Mouse (Mus musculus): ENCODE data around the gene C4bp. TPM values are rescaled to one million over a fixed set of nuclear protein-coding genes. Genes with fewer than 3 reads are reported as not detected.
"Not testable (repeated sequence)": the region's sequence is repeated elsewhere in the genome, so short reads cannot be mapped to it uniquely, and the experiment has no call there.

The C4bp gene
- polyA plus RNA-seq (2016; fragmentation: Nextera tagmentation; extraction: Ambion mirVana): not detected in 2 replicates

DNA sequence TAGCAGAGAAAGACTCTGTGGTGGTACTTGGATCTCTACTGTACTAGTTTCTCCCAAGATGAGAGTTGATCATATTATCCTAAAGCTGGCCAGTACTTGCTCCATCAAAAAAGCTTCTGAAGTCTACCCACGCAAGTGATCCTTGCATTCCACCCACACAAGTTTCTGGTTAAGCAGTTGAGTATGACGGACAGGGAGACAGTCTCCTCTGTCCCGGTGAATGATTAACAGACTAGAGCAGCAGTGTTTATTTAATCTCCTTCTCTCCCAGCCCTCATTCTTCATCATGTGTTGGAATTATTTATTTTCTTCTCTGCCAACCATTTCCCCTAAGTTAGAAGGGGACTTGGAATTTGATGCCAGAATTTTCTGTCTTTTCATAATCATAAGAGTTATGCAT lies at the start of gene C4bp:
Gene C4bp, minus strand, starts transcription at position 179 of the 400 bp plus-strand sequence.
- Histone ChIP-seq H3K27me3 (ENCODE audit: insufficient read depth, poor library complexity, severe bottlenecking) (no peaks in the 10 kb centered on the region), H3K36me3 (no peaks in the 10 kb centered on the region), H3K9me3 (no peaks in the 10 kb centered on the region), H3K4me1 (replicated peaks) (no peaks in the 10 kb centered on the region), H3K4me3 (no peak within 1 kb of the TSS), H3K27ac (no peak within 1 kb of the TSS)
- 80% methylated on average over 3 of the region's 3 CpGs for WGBS
- no peak for DNase-seq (ENCODE audit: low spot score)

DNA sequence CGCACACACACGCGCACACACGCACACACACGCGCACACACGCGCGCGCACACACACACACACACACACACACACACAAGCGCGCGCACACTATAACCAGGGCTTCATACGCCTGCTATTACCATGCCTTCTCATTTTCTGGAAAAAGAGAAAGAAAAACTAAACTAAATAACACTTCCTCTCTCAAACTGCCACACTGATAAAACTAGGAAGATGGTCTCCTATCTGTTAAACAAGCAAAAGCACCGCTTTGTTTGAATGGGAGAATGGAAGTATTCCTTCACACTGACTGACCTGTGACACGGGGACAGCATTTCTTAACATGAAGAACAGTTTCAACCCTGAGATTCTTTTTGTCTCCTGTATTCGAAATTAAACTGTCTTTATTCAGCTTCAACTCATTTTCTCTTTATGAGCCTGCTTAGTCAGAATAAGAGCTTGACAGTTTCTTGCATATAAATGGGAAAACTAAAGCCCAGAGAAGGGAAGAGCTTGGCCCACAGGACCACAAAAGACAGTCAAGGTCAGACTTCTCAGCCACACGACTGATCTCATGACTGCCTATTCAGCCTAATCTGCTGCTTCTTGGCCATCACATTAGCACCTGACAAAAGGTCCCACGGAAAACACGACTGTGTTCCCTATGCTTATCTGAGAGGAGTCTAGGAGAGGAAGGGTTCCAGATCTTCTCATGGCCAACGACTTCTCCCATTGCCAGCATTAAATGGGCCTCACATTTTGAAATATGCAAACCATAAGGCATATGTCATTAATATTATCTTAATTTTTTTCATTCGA lies 49.0 kb upstream of the C4bp start:
- Histone ChIP-seq H3K9me3 (no peaks in the 10 kb centered on the region), H3K27me3 (ENCODE audit: insufficient read depth, poor library complexity, severe bottlenecking) (peaks cover 14% of the 10 kb centered on the region), H3K4me1 (replicated peaks) (peaks cover 8% of the 10 kb centered on the region; the same call in 1 of the 2 replicates), H3K36me3 (peaks cover 15% of the 10 kb centered on the region), H3K4me3 (no peak overlapping the region), H3K27ac (no peak overlapping the region)
- DNase-seq (ENCODE audit: low spot score): no peak
- WGBS: 92% methylated on average over 22 of the region's 22 CpGs

DNA sequence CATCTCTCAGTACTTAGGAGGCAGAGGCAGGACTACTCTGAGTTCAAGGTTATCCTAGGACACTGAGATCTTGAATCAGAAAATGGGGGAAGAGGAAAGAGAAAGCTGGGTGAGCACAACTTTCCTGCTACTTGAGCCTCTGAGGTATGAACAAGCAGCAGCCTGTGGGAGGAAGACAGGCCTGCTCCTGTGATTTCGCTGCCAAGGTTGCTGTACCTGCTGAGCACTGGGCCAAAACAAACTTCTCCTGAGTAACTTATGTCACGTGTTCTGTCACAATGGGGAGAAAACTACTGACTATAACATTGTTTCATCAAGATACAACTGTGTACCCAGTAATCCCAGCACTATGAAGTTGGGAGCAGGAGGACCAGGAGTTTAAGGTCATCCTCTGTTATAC lies 42.2 kb upstream of the C4bp start:
- Histone ChIP-seq H3K27me3 (ENCODE audit: insufficient read depth, poor library complexity, severe bottlenecking) (no peaks in the 10 kb centered on the region), H3K4me1 (replicated peaks) (no peaks in the 10 kb centered on the region), H3K27ac (no peak overlapping the region), H3K9me3 (no peaks in the 10 kb centered on the region), H3K4me3 (no peak overlapping the region), H3K36me3 (peaks cover 56% of the 10 kb centered on the region)
- DNase-seq (ENCODE audit: low spot score): no peak
- 88% methylated on average over 2 of the region's 2 CpGs for WGBS

DNA sequence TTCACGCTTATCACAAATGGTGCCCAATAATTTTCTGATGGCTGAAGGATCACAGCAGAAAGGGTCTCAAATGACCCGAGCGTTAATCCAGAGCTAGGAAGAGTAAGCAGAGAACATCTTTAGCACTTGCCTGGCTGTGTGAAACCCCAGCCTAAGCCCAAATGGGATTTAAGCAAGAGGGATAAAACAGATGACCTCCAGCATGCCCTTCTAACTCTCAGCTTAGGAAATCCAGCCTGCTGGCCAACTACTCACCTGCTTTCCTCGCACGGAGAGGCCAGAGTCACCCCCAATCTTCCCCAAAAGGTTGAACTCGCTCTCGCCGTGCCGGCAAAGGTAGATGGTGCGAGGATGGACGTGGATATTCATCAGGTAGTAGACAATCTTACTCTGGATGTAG lies 40.5 kb upstream of the C4bp start:
- no peaks in the 10 kb centered on the region for H3K9me3 ChIP-seq
- no peaks in the 10 kb centered on the region for H3K27me3 ChIP-seq (ENCODE audit: insufficient read depth, poor library complexity, severe bottlenecking)
- 94% methylated on average over 11 of the region's 11 CpGs for WGBS
- DNase-seq (ENCODE audit: low spot score): no peak
- H3K36me3 ChIP-seq: peaks cover 62% of the 10 kb centered on the region
- no peak overlapping the region for H3K27ac ChIP-seq
- no peak overlapping the region for H3K4me3 ChIP-seq
- H3K4me1 ChIP-seq (replicated peaks): no peaks in the 10 kb centered on the region

DNA sequence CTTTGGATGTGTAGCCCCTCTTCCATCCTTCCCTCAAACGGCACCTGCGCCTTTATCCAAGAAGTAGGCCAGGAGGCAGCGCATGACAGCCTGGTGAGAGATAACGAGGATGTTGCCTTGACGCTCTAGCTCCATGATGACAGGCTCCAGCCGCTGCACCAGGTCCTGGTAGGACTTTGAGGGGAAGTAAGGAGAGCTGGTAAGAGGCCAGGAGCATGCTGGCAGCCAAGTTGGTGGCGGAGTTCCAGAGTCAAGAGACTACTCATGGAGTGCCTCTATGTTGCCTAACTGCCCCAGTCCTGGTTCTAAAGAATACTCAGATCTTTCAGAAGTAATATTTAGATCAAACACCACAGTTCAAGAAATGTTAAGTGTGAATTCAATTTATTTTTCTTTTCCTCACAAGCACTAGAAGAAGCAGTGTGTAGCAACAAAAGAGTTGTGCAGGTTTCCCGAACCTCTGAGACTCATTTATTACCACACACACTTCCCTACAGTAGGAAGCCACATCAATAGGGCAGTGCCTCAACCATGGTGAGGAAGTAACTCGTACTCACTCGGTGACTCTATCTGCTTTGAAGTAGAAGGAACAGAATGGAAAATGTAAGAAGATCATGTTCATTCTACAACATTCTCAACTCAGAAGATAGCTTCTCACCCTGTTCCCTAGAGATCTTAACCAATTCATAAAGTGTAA lies 38.7 kb upstream of the C4bp start:
- H3K4me3 ChIP-seq: no peak overlapping the region
- H3K9me3 ChIP-seq: no peaks in the 10 kb centered on the region
- 93% methylated on average over 10 of the region's 10 CpGs for WGBS
- H3K27ac ChIP-seq: no peak overlapping the region
- DNase-seq (ENCODE audit: low spot score): no peak
- H3K27me3 ChIP-seq (ENCODE audit: insufficient read depth, poor library complexity, severe bottlenecking): no peaks in the 10 kb centered on the region
- H3K36me3 ChIP-seq: peaks cover 60% of the 10 kb centered on the region
- no peaks in the 10 kb centered on the region for H3K4me1 ChIP-seq (replicated peaks)

DNA sequence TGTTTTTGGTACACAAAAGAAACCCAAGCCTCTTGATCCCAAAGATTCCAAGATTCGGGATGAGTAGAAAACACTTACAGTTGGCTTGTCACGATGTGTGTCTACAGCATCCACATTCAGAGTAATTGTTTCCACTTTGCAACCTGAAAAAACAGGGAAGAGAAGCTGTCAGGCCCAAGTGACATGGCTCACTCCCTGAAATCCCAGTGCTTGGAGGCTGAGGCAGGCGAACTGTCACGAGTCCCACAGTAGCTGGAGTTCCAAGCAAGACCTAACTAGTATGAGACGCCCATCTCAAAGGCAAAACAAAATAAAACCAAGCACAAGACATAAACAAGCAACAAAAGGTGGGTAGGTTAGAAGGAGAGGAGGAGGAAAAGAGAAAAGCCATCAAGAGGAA lies 37.2 kb upstream of the C4bp start:
- no peak for DNase-seq (ENCODE audit: low spot score)
- no peak overlapping the region for H3K4me3 ChIP-seq
- WGBS: 90% methylated on average over 5 of the region's 5 CpGs
- H3K27ac ChIP-seq: no peak overlapping the region
- no peaks in the 10 kb centered on the region for H3K27me3 ChIP-seq (ENCODE audit: insufficient read depth, poor library complexity, severe bottlenecking)
- H3K4me1 ChIP-seq (replicated peaks): no peaks in the 10 kb centered on the region
- no peaks in the 10 kb centered on the region for H3K9me3 ChIP-seq
- peaks cover 59% of the 10 kb centered on the region for H3K36me3 ChIP-seq

DNA sequence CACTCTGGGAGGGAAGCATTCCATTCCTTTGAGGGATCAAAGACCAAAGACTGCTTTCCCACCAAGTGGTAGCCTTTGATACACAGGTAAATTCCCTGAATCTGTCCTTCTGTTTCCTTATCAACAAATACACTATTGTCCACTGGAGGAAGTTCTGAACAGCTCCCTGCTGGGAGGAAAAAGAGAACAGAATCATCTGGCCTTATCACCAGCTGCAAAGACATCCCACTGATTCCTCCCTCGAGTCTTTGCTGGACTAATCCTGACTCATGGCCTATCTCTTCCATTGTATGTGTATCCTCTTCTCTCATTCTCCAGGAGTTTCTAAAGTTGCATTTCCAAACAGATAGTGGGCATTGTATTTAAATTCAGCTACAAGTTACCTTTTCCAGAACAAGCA lies 22.5 kb upstream of the C4bp start:
- no peak for DNase-seq (ENCODE audit: low spot score)
- WGBS: 41% methylated on average over 1 of the region's 1 CpGs
- Histone ChIP-seq H3K9me3 (no peaks in the 10 kb centered on the region), H3K27me3 (ENCODE audit: insufficient read depth, poor library complexity, severe bottlenecking) (no peaks in the 10 kb centered on the region), H3K36me3 (no peaks in the 10 kb centered on the region), H3K4me1 (replicated peaks) (no peaks in the 10 kb centered on the region), H3K4me3 (no peak overlapping the region), H3K27ac (no peak overlapping the region)

DNA sequence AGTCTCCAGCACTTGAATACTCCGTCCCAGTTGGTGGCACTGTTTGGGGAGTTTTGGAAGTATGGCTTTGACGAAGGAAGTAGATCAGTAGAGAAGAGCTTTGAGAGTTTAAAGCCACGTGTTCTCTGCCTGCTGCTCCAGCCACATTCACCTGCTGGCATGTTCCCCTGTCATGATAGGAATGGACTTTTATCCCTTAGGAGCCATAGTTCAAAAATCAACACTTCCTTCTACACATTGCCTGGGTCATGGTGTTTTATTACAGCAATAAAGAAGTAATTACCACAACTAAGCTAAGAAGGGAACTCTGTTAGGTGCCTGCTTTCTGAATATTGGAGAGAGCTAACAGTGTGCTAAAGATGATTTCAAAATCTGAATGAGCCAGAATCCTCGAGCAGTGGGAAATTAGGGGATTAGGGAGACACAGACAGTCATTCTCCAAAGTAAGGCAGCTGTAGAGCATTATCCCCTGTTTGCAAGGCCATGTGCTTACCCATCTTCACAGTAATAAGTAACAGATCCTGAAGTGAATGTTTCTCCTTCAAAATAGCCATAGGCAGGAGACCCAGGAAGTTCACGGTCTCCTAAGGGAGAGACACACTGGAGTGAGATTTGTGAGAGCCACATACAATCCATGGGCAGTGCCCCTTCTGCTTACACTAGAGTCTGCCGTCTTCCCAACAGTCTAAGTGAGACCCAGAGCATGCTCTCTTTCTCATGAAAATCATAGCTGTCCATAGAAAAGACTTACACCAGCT lies 20.4 kb upstream of the C4bp start:
- no peak overlapping the region for H3K4me3 ChIP-seq
- H3K36me3 ChIP-seq: no peaks in the 10 kb centered on the region
- 78% methylated on average over 6 of the region's 6 CpGs for WGBS
- no peaks in the 10 kb centered on the region for H3K4me1 ChIP-seq (replicated peaks)
- H3K27me3 ChIP-seq (ENCODE audit: insufficient read depth, poor library complexity, severe bottlenecking): no peaks in the 10 kb centered on the region
- H3K27ac ChIP-seq: no peak overlapping the region
- DNase-seq (ENCODE audit: low spot score): no peak
- H3K9me3 ChIP-seq: no peaks in the 10 kb centered on the region

DNA sequence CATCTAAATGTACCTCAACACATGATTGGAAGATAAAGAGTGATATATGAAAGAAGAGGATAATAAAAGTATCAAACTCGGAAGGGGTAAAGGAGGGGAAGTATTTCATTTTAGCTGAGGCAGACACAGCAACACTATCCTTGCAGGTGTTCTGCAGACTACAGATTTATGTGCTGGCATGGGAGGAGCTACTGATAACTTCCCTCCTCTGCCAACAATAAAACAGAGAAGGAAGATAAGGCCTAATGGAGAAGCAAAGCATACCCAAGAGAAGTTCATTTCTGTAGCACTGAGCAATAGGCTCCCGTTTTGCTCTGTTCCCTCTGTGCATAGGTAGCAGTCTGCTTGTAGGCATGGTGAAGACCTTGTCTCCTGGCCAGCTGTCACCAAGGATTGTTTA lies 19.6 kb upstream of the C4bp start:
- Histone ChIP-seq H3K4me1 (replicated peaks) (no peaks in the 10 kb centered on the region), H3K9me3 (no peaks in the 10 kb centered on the region), H3K27ac (no peak overlapping the region), H3K4me3 (no peak overlapping the region), H3K27me3 (ENCODE audit: insufficient read depth, poor library complexity, severe bottlenecking) (no peaks in the 10 kb centered on the region), H3K36me3 (no peaks in the 10 kb centered on the region)
- DNase-seq (ENCODE audit: low spot score): no peak
- 84% methylated on average over 2 of the region's 2 CpGs for WGBS

DNA sequence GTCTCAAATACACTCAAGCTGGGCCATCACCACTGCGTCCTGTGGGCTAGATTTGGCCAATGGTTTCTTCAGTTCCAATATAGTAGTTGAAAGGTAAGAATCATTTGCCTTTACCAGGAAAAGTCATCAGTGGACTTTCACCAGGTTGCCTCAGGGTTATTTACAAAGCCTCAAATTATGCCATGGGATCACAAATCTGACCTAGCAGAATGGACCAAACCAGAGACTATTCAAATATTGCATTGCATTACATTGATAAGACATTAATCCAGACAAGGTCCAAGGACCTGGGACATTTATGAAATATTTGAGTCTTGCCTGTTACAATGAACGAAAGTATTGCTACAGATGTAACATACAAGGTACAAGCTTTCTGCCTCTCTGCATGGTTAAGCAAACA lies 17.1 kb upstream of the C4bp start:
- Histone ChIP-seq H3K9me3 (no peaks in the 10 kb centered on the region), H3K27ac (no peak overlapping the region), H3K36me3 (no peaks in the 10 kb centered on the region), H3K4me1 (replicated peaks) (no peaks in the 10 kb centered on the region), H3K4me3 (no peak overlapping the region), H3K27me3 (ENCODE audit: insufficient read depth, poor library complexity, severe bottlenecking) (no peaks in the 10 kb centered on the region)
- no peak for DNase-seq (ENCODE audit: low spot score)
- WGBS: 88% methylated on average over 2 of the region's 2 CpGs

DNA sequence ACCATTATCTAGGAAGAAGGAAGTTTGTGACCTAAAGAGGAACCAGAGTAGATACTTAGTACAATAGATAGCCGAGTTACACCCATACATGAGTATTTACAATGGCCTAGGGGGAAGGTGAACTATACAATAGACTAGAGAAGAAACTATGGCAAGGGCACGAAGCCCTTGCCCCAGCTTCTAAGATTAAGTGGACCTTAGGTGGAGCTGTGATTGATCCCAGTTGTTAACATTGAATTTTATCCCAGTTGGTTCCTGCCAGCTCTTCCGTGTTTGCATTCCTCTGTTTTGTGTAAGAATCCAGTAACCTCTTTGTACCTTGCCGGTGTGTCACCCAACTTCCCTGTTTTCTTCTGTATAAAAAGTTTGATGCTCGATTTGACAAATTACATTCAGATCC lies 2.1 kb upstream of the C4bp start:
- not testable (repeated sequence) for H3K4me3 ChIP-seq; H3K27me3 ChIP-seq (ENCODE audit: insufficient read depth, poor library complexity, severe bottlenecking); H3K9me3 ChIP-seq; H3K36me3 ChIP-seq; H3K27ac ChIP-seq; H3K4me1 ChIP-seq (replicated peaks); DNase-seq (ENCODE audit: low spot score)
- 92% methylated on average over 5 of the region's 5 CpGs for WGBS

DNA sequence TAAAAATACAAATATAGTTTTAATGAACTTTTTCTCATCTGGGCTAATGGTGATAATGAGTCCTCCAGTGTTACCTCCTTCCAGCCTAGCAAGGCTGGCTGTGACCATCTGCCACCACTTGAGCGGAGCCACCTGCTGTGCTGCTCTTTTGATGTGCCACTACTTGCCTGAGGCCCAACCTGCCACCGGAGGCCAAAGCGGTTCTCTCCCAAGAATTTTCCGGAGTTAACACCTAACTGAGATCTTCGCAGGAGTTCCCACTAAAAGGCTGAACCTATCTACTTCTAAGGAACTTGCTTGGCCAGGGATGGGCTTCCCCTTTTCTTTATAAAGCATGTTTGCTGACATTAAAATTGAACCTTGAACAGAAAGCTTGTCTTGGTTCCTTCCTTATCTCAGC lies 1.8 kb downstream of the C4bp start:
- H3K9me3 ChIP-seq; H3K27me3 ChIP-seq (ENCODE audit: insufficient read depth, poor library complexity, severe bottlenecking); DNase-seq (ENCODE audit: low spot score); H3K4me3 ChIP-seq; H3K36me3 ChIP-seq; H3K27ac ChIP-seq; H3K4me1 ChIP-seq (replicated peaks): not testable (repeated sequence)
- 42% methylated on average over 5 of the region's 5 CpGs for WGBS

DNA sequence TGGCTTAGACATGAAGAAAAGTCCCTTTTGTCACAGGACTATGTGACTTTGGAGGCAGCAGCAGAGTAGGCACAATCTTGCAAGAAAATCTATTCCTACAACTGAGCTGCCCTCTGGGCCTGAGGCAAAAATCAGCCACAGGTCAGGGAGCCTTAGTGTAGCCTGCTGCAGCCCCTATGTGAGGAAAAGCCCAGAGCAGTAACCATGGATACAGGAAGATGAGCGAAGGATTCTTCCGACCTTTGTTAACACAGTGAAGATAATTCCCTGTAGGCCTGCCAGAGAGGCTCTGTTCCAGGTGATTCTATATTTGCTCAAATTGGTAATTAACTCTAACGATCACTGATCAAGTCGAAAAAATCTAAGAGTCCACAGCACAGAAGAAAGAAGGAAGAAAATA lies 17.3 kb downstream of the C4bp start:
- Histone ChIP-seq H3K4me1 (replicated peaks) (no peaks in the 10 kb centered on the region), H3K4me3 (no peak overlapping the region), H3K36me3 (no peaks in the 10 kb centered on the region), H3K27me3 (ENCODE audit: insufficient read depth, poor library complexity, severe bottlenecking) (no peaks in the 10 kb centered on the region), H3K9me3 (no peaks in the 10 kb centered on the region), H3K27ac (no peak overlapping the region)
- 65% methylated on average over 4 of the region's 4 CpGs for WGBS
- DNase-seq (ENCODE audit: low spot score): no peak

Measured in hindbrain, embryonic 10.5 days (tissue).